Mouse (Mus musculus): Measurements from ENCODE around the gene Sfmbt2.
"Not testable (repeated sequence)": the region's sequence is repeated elsewhere in the genome, so short reads cannot be mapped to it uniquely, and the experiment has no call there.

The Sfmbt2 gene

GRCm38 (mm10) chr2:10370176-10370575, at the start of gene Sfmbt2:
Gene Sfmbt2 (plus strand): TSS chr2:10370510.
- DNase-seq (ENCODE audit: extremely low read depth, low read depth, low spot score), result no peak

- no peak for DNase-seq (ENCODE audit: extremely low read depth, low read depth, low spot score)
Measured at GRCm38 (mm10) chr2:10321093-10321492, 49.2 kb upstream of the Sfmbt2 start.

GRCm38 (mm10) chr2:10323173-10323572, 47.1 kb upstream of the Sfmbt2 start:
- DNase-seq (ENCODE audit: extremely low read depth, low read depth, low spot score), result no peak

- no peak for DNase-seq (ENCODE audit: extremely low read depth, low read depth, low spot score)
Measured at GRCm38 (mm10) chr2:10324980-10325379, 45.3 kb upstream of the Sfmbt2 start.

- no peak for DNase-seq (ENCODE audit: extremely low read depth, low read depth, low spot score)
Measured at GRCm38 (mm10) chr2:10330216-10330615, 40.1 kb upstream of the Sfmbt2 start.

GRCm38 (mm10) chr2:10334299-10334698, 36.0 kb upstream of the Sfmbt2 start:
- no peak for DNase-seq (ENCODE audit: extremely low read depth, low read depth, low spot score)

- DNase-seq (ENCODE audit: extremely low read depth, low read depth, low spot score), result no peak
Measured at GRCm38 (mm10) chr2:10335037-10335608, 35.2 kb upstream of the Sfmbt2 start.

- DNase-seq (ENCODE audit: extremely low read depth, low read depth, low spot score), result no peak
Measured at GRCm38 (mm10) chr2:10340022-10340421, 30.3 kb upstream of the Sfmbt2 start.

- no peak for DNase-seq (ENCODE audit: extremely low read depth, low read depth, low spot score)
Measured at GRCm38 (mm10) chr2:10343523-10343922, 26.8 kb upstream of the Sfmbt2 start.

GRCm38 (mm10) chr2:10344073-10344472, 26.2 kb upstream of the Sfmbt2 start:
- DNase-seq (ENCODE audit: extremely low read depth, low read depth, low spot score), result not testable (repeated sequence)

GRCm38 (mm10) chr2:10347193-10347592, 23.1 kb upstream of the Sfmbt2 start:
- DNase-seq (ENCODE audit: extremely low read depth, low read depth, low spot score), result no peak

- DNase-seq (ENCODE audit: extremely low read depth, low read depth, low spot score), result no peak
Measured at GRCm38 (mm10) chr2:10348036-10348435, 22.3 kb upstream of the Sfmbt2 start.

GRCm38 (mm10) chr2:10350266-10350810, 20.0 kb upstream of the Sfmbt2 start:
- no peak for DNase-seq (ENCODE audit: extremely low read depth, low read depth, low spot score)

GRCm38 (mm10) chr2:10351125-10351524, 19.2 kb upstream of the Sfmbt2 start:
- DNase-seq (ENCODE audit: extremely low read depth, low read depth, low spot score), result no peak

- DNase-seq (ENCODE audit: extremely low read depth, low read depth, low spot score), result no peak
Measured at GRCm38 (mm10) chr2:10352887-10353286, 17.4 kb upstream of the Sfmbt2 start.

- DNase-seq (ENCODE audit: extremely low read depth, low read depth, low spot score), result no peak
Measured at GRCm38 (mm10) chr2:10353889-10354288, 16.4 kb upstream of the Sfmbt2 start.

GRCm38 (mm10) chr2:10359861-10360260, 10.4 kb upstream of the Sfmbt2 start:
- DNase-seq (ENCODE audit: extremely low read depth, low read depth, low spot score), result no peak

GRCm38 (mm10) chr2:10365081-10365480, 5.2 kb upstream of the Sfmbt2 start:
- DNase-seq (ENCODE audit: extremely low read depth, low read depth, low spot score), result no peak

- no peak for DNase-seq (ENCODE audit: extremely low read depth, low read depth, low spot score)
Measured at GRCm38 (mm10) chr2:10366284-10366683, 4.0 kb upstream of the Sfmbt2 start.

- DNase-seq (ENCODE audit: extremely low read depth, low read depth, low spot score), result no peak
Measured at GRCm38 (mm10) chr2:10369676-10370075, 634 bp upstream of the Sfmbt2 start.

GRCm38 (mm10) chr2:10370687-10371458, 563 bp downstream of the Sfmbt2 start:
- no peak for DNase-seq (ENCODE audit: extremely low read depth, low read depth, low spot score)

GRCm38 (mm10) chr2:10371459-10371817, 1.1 kb downstream of the Sfmbt2 start:
- no peak for DNase-seq (ENCODE audit: extremely low read depth, low read depth, low spot score)
